Mouse (Mus musculus) erythroblast, adult 5-6 weeks (primary cell): ENCODE results near the gene Nck2. TPM values are rescaled to one million over a fixed set of nuclear protein-coding genes. Genes with fewer than 3 reads are reported as not detected.

Source experiments
- total RNA-seq, 2 experiments: library from RNA; stranded (forward) in 1 of 2; stranded (reverse) in 1 of 2; fragments of 150-400 nt in 1 of 2; fragments of 200-764, 138-1000 nt in 1 of 2; gene quantifications; 2 replicates each; pipeline versions ENCODE4 v1.2.3 to v1.2.4; 2015 to 2017; ENCODE audit warnings: low replicate concordance in 2 of 2

The Nck2 gene
- total RNA-seq, 2 experiments from 2014 or later: 0.77 to 2.4 TPM

Other genes starting within 250 kb of the Nck2 start
- gene Fhl2, start 247.6 kb upstream of the Nck2 start, total RNA-seq (2015; ENCODE audit: low replicate concordance): not detected in 2 replicates
- gene Fhl2, start 247.6 kb upstream of the Nck2 start, total RNA-seq (2017; ENCODE audit: low replicate concordance): 1.0 TPM in 1 of 2 replicates, not detected in the other